ENCODE assay signal across 19 mouse cellular contexts in the genomic region with DNA sequence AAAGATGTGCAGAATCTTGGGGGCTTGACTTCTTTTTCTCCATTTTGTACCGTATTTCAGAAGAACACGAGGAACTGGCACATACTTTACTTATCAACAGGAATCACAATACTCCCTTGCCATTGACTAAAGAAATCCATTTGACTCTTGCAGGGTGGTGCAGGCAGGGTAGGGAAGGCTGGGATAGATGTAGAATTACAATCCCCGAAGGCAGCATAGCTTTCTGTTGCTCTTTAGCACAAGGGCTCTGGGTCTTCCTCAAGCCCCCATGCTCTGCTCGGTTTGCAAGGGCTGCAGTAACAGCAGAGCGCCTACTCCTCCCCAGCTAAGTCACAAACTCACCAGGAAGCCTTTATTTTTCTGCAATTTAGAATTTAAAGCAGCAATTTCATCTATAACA. TPM values are rescaled to one million over a fixed set of nuclear protein-coding genes. Genes with fewer than 3 reads are reported as not detected.
DNase-seq lines count a peak whose midpoint lies in the region; ATAC-seq and TF ChIP-seq lines count a peak whose summit lies in the region.
"Had no signal": no experiment of that assay in that cellular context is flagged by ENCODE, and none has a peak within 500 bp of the region (broad histone marks: within the 10 kb centered on the region; RNA-seq: fewer than 3 reads in every experiment).

No protein-coding gene starts in this region.

- H3K27me3 ChIP-seq in midbrain, embryonic 16.5 days (ENCODE audit: control insufficient read depth, insufficient read depth, low read depth, low read length) = no peaks in the 10 kb centered on the region
- no peaks in the 10 kb centered on the region for H3K27me3 ChIP-seq in midbrain, embryonic 13.5 days
- H3K27me3 ChIP-seq: heart, embryonic 12.5 days; heart, embryonic 15.5 days had no signal

- no peak overlapping the region for H3K4me2 ChIP-seq in midbrain, embryonic 16.5 days (ENCODE audit: low read length)
- no peak overlapping the region for H3K4me2 ChIP-seq in midbrain, embryonic 13.5 days (replicated peaks)
- H3K4me2 ChIP-seq: heart, embryonic 15.5 days; hindbrain, embryonic 13.5 days had no signal

- no peak for TF ChIP-seq CTCF in left cerebral cortex, adult 2 months (IDR thresholded peaks at IDR 0.05)
- TF ChIP-seq CTCF in olfactory bulb, adult 2 months (IDR thresholded peaks at IDR 0.05; ENCODE audit: insufficient read depth, low read depth, low read length) = no peak

- no peaks in the 10 kb centered on the region for H3K9me3 ChIP-seq in midbrain, embryonic 16.5 days (replicated peaks; ENCODE audit: control insufficient read depth, low read length, poor library complexity, severe bottlenecking)
- no peaks in the 10 kb centered on the region for H3K9me3 ChIP-seq in midbrain, embryonic 13.5 days
- H3K9me3 ChIP-seq: forebrain, embryonic 10.5 days; heart, embryonic 12.5 days; heart, embryonic 15.5 days; hindbrain, embryonic 10.5 days; hindbrain, embryonic 13.5 days had no signal

- ATAC-seq in frontal cortex, adult (ENCODE audit: low TSS enrichment) = peak; percentile 25; the same call in 1 of the 2 replicates
- ATAC-seq in midbrain, embryonic 16.5 days = no peak
- ATAC-seq in midbrain, embryonic 13.5 days = no peak
- ATAC-seq: CD4-positive, CD25-positive, alpha-beta regulatory T cell, adult 4 months had no signal

- H3K27ac ChIP-seq in left cerebral cortex, adult 2 months = peak overlapping the region; percentile 75
- H3K27ac ChIP-seq in midbrain, embryonic 16.5 days (ENCODE audit: low read length) = peak overlapping the region; percentile 36; the same call in 1 of the 2 replicates
- no peak overlapping the region for H3K27ac ChIP-seq in midbrain, embryonic 13.5 days
- H3K27ac ChIP-seq in olfactory bulb, adult 2 months (ENCODE audit: insufficient read depth, low read depth, low read length) = peak overlapping the region; percentile 12; the same call in 1 of the 2 replicates
- H3K27ac ChIP-seq: forebrain, embryonic 10.5 days; hindbrain, embryonic 10.5 days; hindbrain, embryonic 13.5 days had no signal

- intact Hi-C loops in left cerebral cortex, adult 2 months (cut with DNase I) = loop anchor here (5.0 kb wide), 3 partner anchors 50 to 80 kb away; no protein-coding TSS in a partner anchor

- no peak overlapping the region for H3K9ac ChIP-seq in midbrain, embryonic 16.5 days (ENCODE audit: low read depth, low read length)
- H3K9ac ChIP-seq in midbrain, embryonic 13.5 days (replicated peaks) = no peak overlapping the region
- H3K9ac ChIP-seq: heart, embryonic 12.5 days; heart, embryonic 15.5 days; hindbrain, embryonic 13.5 days had no signal

- no peak for DNase-seq in frontal cortex, postnatal 36 days (ENCODE audit: low spot score in 2 of 2)
- DNase-seq in left cerebral cortex, adult 2 months (ENCODE audit: extremely low spot score in 1 of 2, low spot score in 2 of 2) = no peak
- DNase-seq in left cerebral cortex, adult 11 months (ENCODE audit: low spot score) = no peak
- no peak for DNase-seq in c-Kit-positive CD71-positive TER-119-positive erythroid progenitor cells, embryonic 14.5 days (ENCODE audit: low spot score)
- DNase-seq: cerebellum, adult 18-20 months; cerebellum, adult 9-10 months; gastrocnemius, postnatal 10 days; gastrocnemius, postnatal 36 days; heart, postnatal 36 days had no signal

- H3K36me3 ChIP-seq in midbrain, embryonic 16.5 days (ENCODE audit: control insufficient read depth, insufficient read depth, low read length) = no peaks in the 10 kb centered on the region
- no peaks in the 10 kb centered on the region for H3K36me3 ChIP-seq in midbrain, embryonic 13.5 days
- H3K36me3 ChIP-seq: forebrain, embryonic 10.5 days; heart, embryonic 12.5 days; heart, embryonic 15.5 days; hindbrain, embryonic 10.5 days; hindbrain, embryonic 13.5 days had no signal

- WGBS in midbrain, embryonic 16.5 days = 59% methylated on average over 5 of the region's 5 CpGs
- 76% methylated on average over 5 of the region's 5 CpGs for WGBS in midbrain, embryonic 13.5 days
- WGBS in olfactory bulb, adult 2 months = 28% methylated on average over 5 of the region's 5 CpGs

- peaks cover 10% of the 10 kb centered on the region for H3K4me1 ChIP-seq in midbrain, embryonic 16.5 days (ENCODE audit: control insufficient read depth, insufficient read depth, low read length)
- H3K4me1 ChIP-seq in midbrain, embryonic 13.5 days (replicated peaks) = 0 out of 2 replicates have a peak, but pooled peaks cover 2% of the 10 kb centered on the region
- peaks cover 9% of the 10 kb centered on the region for H3K4me1 ChIP-seq in olfactory bulb, adult 2 months (ENCODE audit: control insufficient read depth, insufficient read depth, low read length)

- TF ChIP-seq POLR2A in olfactory bulb, adult 2 months (IDR thresholded peaks at IDR 0.05; ENCODE audit: insufficient read depth, low read depth, low read length) = no peak

- H3K4me3 ChIP-seq in left cerebral cortex, adult 2 months = no peak overlapping the region
- H3K4me3 ChIP-seq in midbrain, embryonic 16.5 days (ENCODE audit: low read depth, low read length) = no peak overlapping the region
- H3K4me3 ChIP-seq in midbrain, embryonic 13.5 days (replicated peaks) = no peak overlapping the region
- H3K4me3 ChIP-seq in olfactory bulb, adult 2 months (ENCODE audit: insufficient read depth, low read depth, low read length) = no peak overlapping the region
- H3K4me3 ChIP-seq: forebrain, embryonic 10.5 days; heart, embryonic 12.5 days; heart, embryonic 15.5 days; hindbrain, embryonic 10.5 days; hindbrain, embryonic 13.5 days had no signal

RNA-seq across cellular contexts. Expression of gene Frmd6, which starts 47.8 kb away (rescaled TPM):
- total RNA-seq in left cerebral cortex, adult 2 months (2021) = 10 to 100 TPM; 47.7 to 62.4 TPM
- 8.1 and 8.3 TPM in 2 replicates for polyA plus RNA-seq in midbrain, embryonic 16.5 days (2015; fragmentation: Nextera tagmentation; extraction: Ambion mirVana)
- 7.4 and 7.7 TPM in 2 replicates for polyA plus RNA-seq in midbrain, embryonic 13.5 days (2015; fragmentation: Nextera tagmentation; extraction: Ambion mirVana)
- polyA plus RNA-seq in olfactory bulb, adult 2 months (2012; ENCODE audit: insufficient read depth, insufficient read length, low replicate concordance, missing spikeins) = not detected in 2 replicates
